Mouse (Mus musculus): ENCODE data around the gene Rpl28.

Rpl28 gene

DNA sequence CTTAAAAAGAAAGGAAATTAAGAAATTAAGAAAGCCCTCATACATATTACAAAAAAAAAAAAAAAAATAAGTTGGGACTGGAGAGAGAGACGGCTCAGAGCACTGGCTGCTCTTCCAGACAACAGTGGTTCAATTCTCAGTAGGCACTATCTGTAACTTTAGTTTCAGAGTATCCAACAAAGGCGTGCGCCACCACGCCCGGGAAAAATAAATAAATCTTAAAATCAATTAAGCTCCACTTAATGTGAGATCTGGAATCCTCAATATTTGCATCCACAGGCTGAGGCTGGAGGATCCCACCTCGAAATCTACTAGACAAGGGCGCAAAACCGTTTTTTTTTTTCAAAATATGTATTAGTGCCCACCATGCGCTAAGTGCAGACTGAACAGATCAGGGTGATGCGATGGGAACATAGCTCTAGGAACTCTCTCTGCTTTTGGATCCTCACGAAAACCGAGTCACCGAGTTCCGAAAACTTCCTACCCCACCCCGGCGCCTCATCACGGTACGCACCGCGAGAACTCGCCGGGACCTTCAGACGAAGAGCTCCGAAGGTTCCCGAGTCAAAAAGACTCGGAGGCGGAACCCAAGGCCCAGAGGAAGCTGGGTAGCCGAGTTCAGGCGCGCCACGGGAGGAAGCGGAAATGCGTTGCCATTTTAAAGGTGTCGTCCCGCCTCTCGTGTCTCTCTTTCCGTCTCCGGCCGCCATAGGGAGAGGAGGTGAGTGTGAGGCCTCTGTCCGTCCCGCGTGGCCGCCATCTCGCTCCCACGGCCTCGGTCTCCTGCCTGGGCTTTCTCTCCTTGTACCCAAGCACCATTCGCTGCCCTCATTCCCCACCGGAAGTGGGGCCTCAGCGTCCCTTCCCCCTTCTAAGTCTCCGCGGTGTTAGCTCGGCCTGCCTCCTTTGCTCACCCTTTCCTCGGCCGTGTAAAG, at the start of gene Rpl28:
Gene Rpl28 (plus strand): TSS at position 597 of the 935 bp plus-strand sequence.
- peak; percentile 90 to 95 for DNase-seq (ENCODE audit: low spot score in 2 of 2)

DNA sequence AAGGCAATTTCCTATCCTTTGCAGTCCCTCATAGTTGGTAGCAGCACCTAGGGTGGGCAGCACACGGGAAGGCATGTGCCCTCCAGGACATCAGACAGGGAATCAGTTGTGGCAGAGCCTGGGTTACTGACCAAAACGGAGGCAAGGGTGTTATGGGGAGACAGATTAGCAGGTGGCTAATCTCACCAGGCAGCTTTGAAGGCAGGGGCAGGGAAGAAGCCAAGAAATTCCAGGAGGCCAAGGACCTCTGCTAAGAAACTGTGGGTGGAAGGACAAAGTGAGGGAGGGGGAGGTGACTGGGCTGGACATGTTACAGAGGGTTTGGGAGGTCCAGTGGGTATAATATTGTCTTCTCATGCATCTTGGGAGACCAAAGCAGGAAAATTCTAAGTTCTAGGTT, 49.3 kb upstream of the Rpl28 start:
- DNase-seq (ENCODE audit: low spot score in 2 of 2): peak in 1 of 2 experiments; percentile 55

DNA sequence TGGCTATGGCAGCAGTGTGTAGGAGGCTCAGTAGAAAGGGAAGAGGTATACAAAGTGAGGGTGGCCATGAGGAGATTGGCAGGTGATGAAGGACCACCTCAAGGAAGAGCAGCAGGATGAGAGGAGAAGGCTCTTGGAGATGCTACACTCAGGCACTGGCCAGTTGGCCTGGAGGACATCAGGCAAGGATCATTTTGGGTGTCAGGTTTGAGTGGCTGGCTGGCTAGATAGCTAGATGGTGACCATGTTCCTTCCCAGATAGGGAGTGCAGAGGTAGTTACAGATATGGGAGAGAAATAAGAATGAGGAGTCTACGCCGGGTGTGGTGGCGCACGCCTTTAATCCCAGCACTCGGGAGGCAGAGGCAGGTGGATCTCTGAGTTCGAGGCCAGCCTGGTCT, 47.8 kb upstream of the Rpl28 start:
- no peak for DNase-seq (ENCODE audit: low spot score in 2 of 2)

DNA sequence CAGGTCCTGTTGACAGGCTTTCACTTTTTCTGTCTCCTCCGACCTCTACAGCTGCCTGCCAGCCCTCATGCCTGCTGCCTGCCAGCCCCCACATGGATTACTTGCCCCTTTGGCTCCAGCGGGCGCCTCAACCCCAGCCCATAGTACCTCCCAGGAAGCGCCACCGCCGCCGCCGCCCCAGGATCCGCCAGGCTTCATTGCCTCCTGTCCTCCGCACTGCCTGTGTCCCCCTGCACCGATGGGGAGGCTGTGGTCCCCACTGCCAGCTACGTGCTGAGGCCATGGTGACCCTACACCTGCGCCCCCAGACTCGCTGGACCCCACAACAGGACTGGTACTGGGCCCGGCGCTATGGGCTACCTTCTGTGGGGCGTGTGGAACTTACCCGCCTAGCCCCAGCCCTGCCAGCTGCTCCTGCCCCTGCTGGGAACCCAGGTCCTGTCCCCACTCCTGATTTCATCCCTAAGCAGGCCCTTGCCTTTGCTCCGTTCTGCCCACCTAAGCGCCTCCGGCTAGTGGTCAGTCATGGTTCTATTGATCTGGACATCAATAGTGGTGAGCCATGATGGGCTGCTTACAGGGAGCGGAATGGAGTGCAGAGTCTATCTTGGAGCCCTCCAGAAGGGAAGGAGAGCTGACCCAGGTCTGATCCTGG, 46.2 kb upstream of the Rpl28 start:
- no peak for DNase-seq (ENCODE audit: low spot score in 2 of 2)

DNA sequence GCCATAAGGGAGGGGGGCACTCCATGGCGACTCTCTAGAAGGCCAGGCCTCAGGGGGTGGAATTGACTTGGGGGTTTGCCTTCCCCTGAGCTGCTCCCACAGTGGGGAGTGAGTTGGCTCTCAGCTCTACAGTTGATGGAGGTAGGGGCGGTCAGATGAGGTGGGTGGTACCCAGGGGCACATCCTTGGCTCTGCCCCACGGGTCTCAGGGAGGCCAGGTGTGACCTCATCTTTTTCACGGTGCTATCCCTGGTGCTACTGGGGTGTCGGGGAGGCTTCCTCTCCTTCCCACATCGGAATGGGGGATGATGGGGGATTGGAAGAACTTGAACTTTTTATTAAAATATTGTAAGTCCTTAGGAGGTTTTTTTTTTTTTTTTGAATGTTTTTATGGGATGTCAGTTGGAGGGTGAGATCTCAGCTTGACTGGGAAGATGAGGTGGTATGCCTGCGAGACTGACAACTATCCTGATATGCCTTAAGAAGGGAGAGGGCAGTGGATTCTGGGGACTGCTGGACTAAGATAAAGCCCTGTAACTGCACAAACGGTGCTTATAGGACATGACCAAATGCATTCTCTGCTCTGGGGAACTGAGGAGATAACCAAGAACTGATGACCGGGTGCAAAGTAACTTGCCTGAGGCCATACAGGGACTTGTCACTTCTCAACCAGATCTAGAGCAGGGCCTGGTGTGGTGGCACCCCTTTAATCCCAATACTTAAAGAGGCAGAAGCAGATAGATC, 45.3 kb upstream of the Rpl28 start:
- peak in 1 of 2 experiments; percentile 27 for DNase-seq (ENCODE audit: low spot score in 2 of 2)

DNA sequence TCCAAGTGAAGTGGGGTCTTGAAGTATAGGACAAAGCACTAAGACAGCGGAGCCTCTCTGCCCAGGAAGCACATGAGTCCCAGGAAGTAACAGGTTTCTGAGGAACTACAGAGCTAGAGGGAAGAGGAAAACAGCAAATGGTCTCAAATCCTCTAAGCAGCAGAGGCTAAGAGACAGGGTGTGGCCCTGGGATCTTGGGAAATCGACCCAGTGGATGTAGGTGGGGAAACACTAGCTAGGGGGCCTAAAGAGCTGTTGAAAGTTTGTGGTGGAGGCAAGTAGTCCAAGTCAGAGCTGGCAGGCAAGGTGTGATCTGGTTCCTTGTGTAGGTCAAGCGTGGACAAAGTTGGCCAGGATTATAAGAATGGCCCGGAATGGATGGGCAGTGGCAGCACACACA, 44.4 kb upstream of the Rpl28 start:
- DNase-seq (ENCODE audit: low spot score in 2 of 2): no peak

DNA sequence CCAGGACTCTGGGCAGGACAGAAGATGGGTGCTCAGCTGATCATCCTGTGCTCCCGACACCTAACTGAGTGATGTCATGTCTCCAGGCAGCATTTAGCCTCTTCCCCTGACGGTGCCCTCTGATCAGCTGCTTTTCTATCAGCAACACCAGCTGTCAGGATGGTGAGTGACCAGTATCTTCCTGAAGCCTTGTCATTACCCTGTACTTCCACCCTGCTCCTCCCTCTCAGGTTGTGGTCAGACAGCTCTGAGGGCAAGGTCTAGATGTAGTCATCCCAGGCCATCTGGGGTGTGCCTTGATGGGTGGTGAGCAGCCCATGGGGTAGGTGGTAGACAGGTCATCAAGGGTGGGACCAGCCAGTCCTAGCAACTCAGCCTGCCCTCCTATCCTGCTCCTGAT, 43.5 kb upstream of the Rpl28 start:
- no peak for DNase-seq (ENCODE audit: low spot score in 2 of 2)

DNA sequence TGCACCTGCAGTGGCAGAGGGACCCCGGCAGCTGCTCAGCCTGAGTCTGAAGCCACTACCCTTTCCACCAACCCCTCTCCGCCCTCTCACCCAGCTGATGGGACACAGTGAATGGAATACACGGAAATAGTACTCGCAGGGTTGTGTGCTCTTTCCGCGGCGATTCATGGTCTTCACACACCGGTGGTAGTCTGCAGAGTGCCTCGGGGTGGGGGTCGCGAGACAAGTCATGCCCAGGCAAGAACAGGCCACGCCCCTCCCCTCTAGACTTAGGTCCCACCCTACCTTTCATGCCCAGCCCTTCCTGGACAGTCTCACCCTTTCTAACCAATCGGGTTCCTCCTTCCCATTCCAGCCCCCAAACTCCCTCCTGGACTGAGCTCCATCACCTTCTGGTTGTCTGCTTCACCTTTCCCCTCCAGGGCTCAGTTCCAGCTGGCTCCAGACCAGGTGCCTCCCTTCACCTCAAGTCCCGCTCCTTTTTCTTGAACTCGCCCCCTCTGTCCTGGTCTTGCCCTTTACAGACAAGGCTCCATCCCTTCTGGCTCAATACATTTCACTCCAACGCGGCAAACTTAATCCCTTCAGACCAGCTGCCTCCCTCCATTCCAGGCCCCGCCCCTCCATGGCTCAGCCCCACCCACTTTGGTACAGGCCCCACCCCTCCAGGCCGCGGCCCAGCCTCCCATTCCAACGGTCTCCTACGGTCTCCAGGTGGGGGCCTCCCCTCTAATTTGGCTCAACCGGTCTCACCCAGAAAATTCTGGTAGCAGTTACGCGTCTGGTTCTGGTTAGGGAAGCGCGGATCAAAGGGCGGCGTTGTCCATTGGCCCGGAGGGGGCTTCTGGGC, 40.5 kb upstream of the Rpl28 start:
- DNase-seq (ENCODE audit: low spot score in 2 of 2): peak in 1 of 2 experiments; percentile 86

DNA sequence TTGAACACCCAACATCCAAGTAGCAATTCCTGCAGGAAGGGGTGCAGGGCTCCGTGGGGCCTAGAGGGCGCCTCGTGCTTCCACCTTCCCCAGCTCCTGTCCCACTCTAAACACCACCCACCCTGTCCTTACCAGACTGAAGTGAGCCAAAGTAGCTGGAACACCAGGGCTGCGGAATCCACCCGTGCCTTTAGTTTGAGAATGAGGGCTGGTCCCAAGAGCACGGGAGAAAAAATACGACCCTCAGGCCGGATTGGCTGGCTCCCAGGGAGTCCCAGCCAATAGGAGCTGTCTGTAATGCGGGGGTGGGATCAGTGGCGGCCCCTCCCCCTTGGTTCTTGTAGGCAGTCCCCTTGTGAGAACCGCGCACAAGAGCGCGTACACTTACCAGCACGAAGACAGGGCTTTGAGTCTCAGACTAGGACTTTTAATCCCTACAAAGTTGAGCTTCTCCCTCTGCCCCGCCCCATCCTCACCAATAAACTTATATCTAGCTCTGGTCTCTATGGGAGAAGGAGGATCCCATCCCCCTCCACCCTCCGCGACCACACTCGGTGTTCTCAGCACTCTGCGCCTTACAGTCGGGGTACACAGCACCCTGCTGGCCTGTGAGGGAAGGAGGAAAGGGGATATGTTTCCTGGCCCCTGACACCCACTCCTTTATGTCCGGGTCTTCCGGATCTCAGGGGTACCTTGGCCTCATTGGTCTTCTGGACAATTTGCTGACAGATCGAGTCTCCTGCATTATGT, 39.7 kb upstream of the Rpl28 start, which contains the start of gene Cox6b2:
Gene Cox6b2 (minus strand): TSS at position 274 of the 750 bp plus-strand sequence.
- DNase-seq (ENCODE audit: low spot score in 2 of 2): peak; percentile 79 to 90

DNA sequence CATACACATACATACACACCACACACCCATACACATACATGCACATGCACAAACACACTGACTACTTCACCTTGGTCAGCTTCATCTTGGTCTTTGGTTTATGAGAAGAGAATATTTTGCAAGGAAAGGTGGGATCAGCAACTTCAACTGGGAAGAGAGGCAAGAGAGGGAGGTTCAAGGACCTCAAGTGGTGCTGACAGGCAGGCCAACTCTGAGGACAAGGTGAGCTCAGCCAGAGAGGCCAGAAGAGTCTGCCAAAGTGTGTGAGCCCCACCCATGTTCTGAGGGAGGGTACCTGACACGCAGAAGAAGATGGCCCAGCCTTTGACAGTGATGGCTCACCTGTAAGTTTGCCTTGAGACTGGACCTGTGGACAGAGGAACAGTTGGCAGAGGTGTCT, 33.0 kb upstream of the Rpl28 start:
- no peak for DNase-seq (ENCODE audit: low spot score in 2 of 2)

DNA sequence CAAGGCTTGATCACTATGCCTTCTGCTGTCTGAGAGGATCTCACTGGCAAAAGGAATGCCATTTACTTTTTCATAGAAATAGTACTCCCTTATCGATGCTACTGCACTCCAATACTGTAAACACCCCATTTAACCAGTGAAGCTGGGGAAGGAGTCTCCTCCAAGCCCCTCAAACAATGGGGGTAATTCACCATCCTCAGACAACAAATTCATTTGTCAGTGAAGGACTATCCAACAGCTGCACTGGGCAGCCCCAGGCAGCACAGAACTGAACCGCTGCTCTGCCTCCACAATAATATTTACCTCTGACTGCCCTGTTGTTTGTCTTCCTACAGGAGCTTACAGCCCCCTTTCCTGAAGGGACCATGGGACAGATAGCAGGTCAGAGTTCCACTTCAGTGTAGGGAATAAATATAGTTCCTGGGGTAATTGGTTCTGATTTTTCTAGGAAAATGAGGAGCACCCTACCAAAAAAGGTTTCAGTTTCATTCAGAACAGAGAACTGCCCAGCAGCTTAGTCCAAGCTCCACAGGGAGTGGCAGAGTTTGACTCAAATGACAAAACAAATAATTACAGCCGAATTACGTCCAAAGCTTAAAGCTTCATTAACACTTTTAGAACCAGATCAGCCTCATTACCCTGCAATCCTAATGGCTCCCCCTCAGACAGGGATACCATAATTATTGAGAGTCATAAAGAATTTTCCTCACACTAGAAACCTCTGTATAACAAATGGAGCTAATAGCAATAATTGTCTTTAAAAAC, 27.5 kb upstream of the Rpl28 start:
- DNase-seq (ENCODE audit: low spot score in 2 of 2): no peak

DNA sequence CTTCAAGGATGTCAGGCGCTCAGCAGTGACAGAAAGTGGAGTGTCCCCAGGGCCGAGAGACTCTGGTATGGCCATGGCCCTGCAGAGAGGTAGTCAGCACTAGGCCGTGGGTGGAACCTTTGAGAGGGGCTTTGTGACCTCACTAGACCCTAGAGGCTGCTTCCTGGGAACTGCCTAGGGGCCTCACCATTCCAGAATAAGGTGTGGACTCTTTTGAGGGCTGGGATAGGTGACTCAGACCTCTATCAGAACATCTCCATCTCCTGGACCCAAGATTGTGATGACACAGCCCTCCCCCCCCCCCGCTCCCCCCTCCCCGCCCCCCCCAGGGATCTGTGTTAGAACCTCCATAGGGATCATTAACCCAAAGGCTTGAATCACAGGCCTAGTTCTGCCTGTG, 21.5 kb upstream of the Rpl28 start, which contains the start of gene Fam71e2:
Gene Fam71e2 (minus strand): TSS at position 101 of the 400 bp plus-strand sequence.
- DNase-seq (ENCODE audit: low spot score in 2 of 2): no peak

DNA sequence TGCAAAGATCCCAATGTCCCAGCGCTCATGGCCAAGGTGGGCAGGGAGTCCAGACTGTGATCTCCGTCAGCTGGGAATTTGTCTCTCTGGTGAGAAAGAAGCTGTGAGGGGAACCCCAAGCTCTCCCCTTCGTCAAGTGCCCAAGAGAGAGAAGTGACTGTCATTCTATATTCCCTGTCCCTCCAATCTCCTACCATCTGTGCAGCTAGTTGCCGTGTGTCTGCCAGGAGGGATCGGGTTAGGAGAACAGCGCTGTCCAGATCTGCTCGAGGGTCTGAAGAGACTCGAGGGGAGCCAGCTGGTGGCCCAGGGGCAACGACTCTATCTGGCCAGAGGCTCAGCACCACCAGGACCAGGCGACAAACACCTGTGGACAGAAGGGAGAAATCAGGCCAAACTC, 16.5 kb upstream of the Rpl28 start:
- no peak for DNase-seq (ENCODE audit: low spot score in 2 of 2)

DNA sequence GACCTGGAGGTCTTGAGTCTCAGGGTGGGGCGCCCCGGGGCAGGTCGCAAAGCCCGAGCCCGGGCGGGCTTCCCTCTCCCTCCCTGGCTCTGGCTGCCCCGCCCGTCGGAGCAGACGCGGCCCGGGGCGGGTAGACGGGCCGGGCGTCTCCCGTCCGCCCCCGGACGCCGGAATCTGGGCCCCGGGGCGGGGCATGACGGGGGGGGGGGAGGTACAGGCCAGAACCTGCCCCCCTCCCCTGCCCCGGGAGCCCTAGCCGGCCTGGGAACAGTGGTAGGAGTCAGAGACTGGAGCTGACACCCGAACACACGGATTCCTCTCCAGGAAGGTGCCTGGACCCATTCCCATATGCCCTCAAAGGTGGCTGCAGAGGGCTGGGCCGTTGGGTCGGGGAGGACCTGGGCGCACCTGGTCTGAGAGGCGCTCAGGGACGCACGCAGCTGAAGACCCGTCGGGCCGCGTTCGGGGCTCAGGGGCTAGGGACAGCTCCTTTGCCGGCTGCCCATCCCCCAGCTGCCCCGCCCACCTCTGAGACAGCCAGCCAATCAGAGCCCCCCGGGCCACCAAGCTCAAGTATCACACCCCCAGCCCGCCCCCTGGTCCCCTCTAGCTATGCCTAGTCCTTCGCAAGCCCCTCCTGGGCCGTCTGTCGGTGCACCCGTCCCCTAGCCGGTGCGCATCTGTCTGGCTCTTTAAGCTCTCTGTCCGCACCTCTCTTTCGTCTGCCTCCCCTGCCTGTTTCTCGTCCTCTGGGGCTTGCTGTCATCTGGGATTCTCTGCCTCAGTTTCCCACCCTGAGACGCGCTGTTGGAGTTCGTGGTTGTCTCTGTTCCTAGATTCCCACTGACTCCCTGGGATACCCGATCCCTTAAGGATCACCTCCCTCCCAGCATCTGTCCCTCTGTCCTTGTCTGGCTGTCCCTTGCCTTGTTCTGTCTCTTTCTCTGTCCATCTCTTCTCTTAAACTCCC, 15.5 kb upstream of the Rpl28 start:
- peak in 1 of 2 experiments; percentile 53 for DNase-seq (ENCODE audit: low spot score in 2 of 2)

DNA sequence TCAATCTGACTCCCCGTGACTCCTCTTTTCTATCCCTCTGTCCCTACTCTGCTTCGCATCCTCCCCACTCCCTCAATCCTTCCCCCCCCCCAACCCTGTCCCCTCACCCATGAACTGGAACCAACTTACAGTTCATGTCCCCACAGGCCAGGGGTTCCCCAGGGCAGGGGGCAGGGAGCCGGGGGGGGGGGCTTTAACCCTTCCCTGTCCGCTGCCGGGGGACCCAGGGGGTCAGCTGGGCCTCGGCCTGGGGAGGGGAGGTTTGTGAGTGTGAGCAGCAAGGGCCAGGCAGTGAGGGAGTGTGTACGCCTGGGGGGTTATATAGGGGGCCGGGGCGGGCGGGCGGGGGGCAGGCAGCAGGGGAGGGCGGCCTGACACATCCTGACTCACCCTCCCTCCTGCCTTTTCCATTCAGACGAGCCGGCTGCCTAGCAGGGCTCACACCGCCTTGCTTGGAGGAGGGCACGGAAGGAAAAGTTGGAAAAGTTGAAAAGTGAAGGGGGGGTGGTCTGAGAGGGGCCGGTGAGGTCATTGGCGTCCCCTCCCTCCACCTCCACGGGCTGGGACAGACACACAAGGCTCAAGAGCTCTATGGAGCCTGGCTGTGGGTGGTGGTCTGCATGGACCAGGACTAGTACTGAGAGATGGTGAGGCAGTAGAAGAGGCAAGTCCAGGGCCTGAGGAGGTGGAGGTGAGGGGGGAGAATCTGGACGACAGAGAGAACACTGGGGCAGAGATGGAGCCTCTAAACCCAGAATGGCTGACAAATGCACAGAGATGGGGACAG, 14.6 kb upstream of the Rpl28 start:
- no peak for DNase-seq (ENCODE audit: low spot score in 2 of 2)

DNA sequence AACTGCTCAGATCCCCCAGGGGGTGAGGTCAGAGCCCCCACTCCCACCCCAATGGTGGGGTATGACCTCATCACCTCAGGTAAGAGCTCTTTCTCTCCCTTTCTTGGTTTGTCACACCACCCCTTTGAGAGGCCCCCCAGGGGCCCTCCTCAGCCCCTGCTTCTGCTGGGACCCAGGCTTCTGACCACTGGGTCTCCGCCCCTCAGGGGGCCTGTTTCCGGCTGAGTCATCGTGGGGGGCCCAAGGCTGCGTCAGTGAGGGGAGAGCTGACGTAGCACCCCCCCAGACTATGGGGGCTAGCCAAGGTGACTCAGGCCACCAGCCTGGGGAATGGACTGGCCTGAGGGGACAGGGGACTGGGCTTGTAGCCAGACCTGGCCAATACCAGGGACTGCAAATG, 12.8 kb upstream of the Rpl28 start:
- DNase-seq (ENCODE audit: low spot score in 2 of 2): no peak

DNA sequence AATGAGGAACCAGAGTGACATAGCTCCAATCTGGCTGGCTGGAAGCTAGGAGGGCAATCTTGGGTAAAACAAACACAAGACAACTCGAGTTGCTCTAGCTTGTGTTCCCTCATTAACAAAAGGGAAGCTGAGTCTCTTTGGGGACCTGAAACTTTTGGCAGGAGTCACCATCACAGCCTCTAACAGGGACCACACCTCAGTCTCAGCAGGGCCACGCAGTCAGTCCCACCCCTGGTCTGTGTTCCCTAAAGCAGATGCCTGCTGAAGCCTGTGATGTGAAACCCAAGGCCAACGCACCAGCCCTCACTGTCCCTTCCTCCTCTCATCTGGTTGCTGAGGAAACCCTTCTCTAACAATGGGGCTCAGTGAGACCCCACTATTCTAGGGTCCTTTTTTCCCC, 10.5 kb upstream of the Rpl28 start:
- DNase-seq (ENCODE audit: low spot score in 2 of 2): no peak

DNA sequence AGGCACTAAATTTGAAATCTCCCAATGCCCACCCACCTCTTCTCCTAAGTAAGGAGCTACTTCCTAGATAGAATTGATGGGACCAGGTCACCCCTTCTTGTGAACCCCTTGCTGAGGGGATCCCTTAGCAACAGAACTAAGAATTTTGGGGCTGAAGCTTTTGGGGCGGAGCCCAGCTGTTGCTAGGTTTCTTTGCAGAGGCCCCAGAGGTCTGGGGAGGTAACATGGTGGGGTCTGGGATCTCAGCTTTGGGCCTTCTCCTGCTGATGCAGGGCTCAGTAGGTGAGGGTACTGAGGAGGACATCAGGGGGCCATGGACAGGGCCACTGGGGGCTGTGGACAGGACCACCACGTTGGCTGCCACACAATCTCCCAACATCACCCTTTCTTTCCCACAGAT, 9.9 kb upstream of the Rpl28 start, which contains the start of the genes Il11 and Tmem190:
Gene Il11 (minus strand): TSS at position 101 of the 400 bp plus-strand sequence.
Gene Tmem190 (plus strand): TSS at position 179 of the 400 bp plus-strand sequence.
- no peak for DNase-seq (ENCODE audit: low spot score in 2 of 2)

All from spleen, postnatal 10 days (tissue).